ENCODE assay signal across 12 mouse cellular contexts in the genomic region with DNA sequence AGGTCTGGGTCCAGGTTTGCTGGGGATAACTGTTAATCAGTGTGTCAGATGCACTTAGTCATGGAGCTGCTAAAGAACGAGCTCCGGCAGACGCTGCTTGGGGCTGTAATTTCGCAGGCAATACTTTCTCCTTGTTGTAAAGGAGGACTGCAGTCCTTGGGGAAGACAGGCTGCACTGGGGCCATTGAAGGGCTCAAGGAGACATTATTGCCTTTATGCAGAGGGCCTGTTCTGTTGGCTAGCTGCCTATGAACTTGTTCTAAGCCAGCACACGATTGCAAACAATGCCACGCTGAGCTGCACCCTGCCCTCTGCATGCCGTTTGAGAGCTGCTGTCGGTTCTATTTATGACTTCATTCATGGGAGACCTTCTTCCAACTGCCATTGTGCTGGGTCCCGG.
DNase-seq lines count a peak whose midpoint lies in the region; ATAC-seq and TF ChIP-seq lines count a peak whose summit lies in the region.
"Had no signal": no experiment of that assay in that cellular context is flagged by ENCODE, and none has a peak within 500 bp of the region (broad histone marks: within the 10 kb centered on the region; RNA-seq: fewer than 3 reads in every experiment).

No protein-coding gene starts in this region.

- peak overlapping the region; percentile 13; the same call in 1 of the 2 replicates for H3K9ac ChIP-seq in hindbrain, embryonic 14.5 days

- H3K9me3 ChIP-seq in hindbrain, embryonic 14.5 days (ENCODE audit: control insufficient read depth, low read length): no peaks in the 10 kb centered on the region

- 17% methylated on average over 9 of the region's 9 CpGs for WGBS in hindbrain, embryonic 14.5 days
- 22% methylated on average over 9 of the region's 9 CpGs for whole genome bisulfite sequencing in olfactory bulb, adult 2 months

- H3K4me3 ChIP-seq in hindbrain, embryonic 14.5 days (replicated peaks; ENCODE audit: low read length): no peak overlapping the region
- no peak overlapping the region for H3K4me3 ChIP-seq in olfactory bulb, adult 2 months (ENCODE audit: insufficient read depth, low read depth, low read length)

- peak; percentile 19 for DNase-seq in cerebellum, adult 9-10 months
- no peak for DNase-seq in cerebellum, adult 11 months
- peak; percentile 48 for DNase-seq in left cerebral cortex, postnatal 4 days
- no peak for DNase-seq in left cerebral cortex, postnatal 10 days (ENCODE audit: extremely low spot score in 1 of 2, low spot score in 2 of 2)
- no peak for DNase-seq in hindbrain, embryonic 14.5 days (ENCODE audit: low spot score)
- DNase-seq in spleen, postnatal 4 days (ENCODE audit: low spot score in 2 of 2): no peak
- DNase-seq in gastrocnemius, postnatal 36 days: no peak
- DNase-seq: gastrocnemius, postnatal 25 days; heart, postnatal 36 days; liver; thymus, postnatal 25 days had no signal

- H3K4me2 ChIP-seq in hindbrain, embryonic 14.5 days (replicated peaks): no peak overlapping the region

- peaks cover 26% of the 10 kb centered on the region for H3K4me1 ChIP-seq in hindbrain, embryonic 14.5 days (replicated peaks; ENCODE audit: control insufficient read depth, insufficient read depth, low read length)
- peaks cover 38% of the 10 kb centered on the region for H3K4me1 ChIP-seq in olfactory bulb, adult 2 months (ENCODE audit: control insufficient read depth, insufficient read depth, low read length)

- TF ChIP-seq CTCF in olfactory bulb, adult 2 months (IDR thresholded peaks at IDR 0.05; ENCODE audit: insufficient read depth, low read depth, low read length): no peak

- H3K27ac ChIP-seq in hindbrain, embryonic 14.5 days: peak overlapping the region; percentile 43; the same call in 1 of the 2 replicates
- H3K27ac ChIP-seq in olfactory bulb, adult 2 months (ENCODE audit: insufficient read depth, low read depth, low read length): peak overlapping the region; percentile 39

- no peaks in the 10 kb centered on the region for H3K36me3 ChIP-seq in hindbrain, embryonic 14.5 days (replicated peaks; ENCODE audit: control insufficient read depth, insufficient read depth)

- intact Hi-C loops in left cerebral cortex, postnatal 4 days (cut with DNase I): no loop called here
- intact Hi-C loops in left cerebral cortex, postnatal 10 days (cut with DNase I): no loop called here
- intact Hi-C loops in gastrocnemius, postnatal 36 days (cut with DNase I): no loop called here

- H3K27me3 ChIP-seq in hindbrain, embryonic 14.5 days (ENCODE audit: control insufficient read depth, insufficient read depth, low read length): no peaks in the 10 kb centered on the region

- no peak for TF ChIP-seq POLR2A in olfactory bulb, adult 2 months (IDR thresholded peaks at IDR 0.05; ENCODE audit: insufficient read depth, low read depth, low read length)

- no peak for ATAC-seq in hindbrain, embryonic 14.5 days (ENCODE audit: low FRiP score)

Comparison
In these comparisons a context has a peak if more than half of its experiments do, and no peak if none do; other contexts are left out.
1. DNase-seq: peak in cerebellum, adult 9-10 months (single experiment) and left cerebral cortex, postnatal 4 days (single experiment); none in cerebellum, adult 11 months (single experiment), left cerebral cortex, postnatal 10 days (0 of 2), hindbrain, embryonic 14.5 days (single experiment), spleen, postnatal 4 days (0 of 2) and gastrocnemius, postnatal 36 days (0 of 2).